Mouse (Mus musculus): ENCODE measurements around the gene Ccdc12. TPM values are rescaled to one million over a fixed set of nuclear protein-coding genes. Genes with fewer than 3 reads are reported as not detected.

The Ccdc12 gene
- polyA plus RNA-seq, 1 experiment, result 537 TPM

DNA sequence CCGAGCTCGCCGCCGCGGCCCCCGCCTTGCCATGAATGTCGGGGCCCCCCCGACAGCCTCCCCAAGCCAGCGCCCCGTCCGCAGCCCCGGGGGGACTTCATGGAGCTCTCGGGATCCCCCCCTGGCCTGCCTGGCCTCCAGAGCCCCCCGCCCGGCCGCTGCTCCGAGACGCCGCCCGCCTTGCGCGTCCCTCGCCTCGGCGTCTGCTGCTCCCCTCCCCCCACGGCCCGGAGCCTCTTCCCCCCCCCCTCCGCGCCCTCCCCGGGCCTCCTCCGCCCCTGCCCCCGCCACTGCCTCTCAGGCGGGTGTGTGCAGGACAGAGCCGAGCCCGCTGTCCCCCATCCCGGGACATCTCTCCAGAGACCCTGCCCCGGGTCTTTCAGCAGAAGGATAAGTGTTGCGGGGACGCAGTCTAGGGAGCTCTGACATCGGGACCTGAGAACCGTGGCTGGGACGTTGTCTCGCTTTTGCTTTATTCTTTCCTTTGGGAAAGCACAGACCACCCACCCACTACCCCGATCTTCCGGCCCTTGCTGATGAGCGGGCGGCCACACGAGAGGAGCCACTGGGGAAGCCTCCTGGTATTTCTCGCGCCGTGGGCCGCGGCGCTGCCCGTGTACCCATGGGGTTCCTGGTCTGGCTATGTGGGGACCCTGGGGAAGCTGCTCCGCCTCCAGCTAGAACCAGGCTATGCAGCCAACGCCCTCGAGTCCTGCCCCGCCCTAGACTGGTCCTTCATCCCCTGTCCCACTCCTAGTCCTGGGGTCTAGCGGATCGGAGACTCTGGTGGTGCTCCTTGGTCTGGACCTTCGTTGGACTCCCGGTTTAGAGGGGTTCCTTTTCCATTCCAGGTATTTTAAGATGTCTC, 87.4 kb downstream of the Ccdc12 start:
- H3K36me3 ChIP-seq (replicated peaks; ENCODE audit: low read length), result no peaks in the 10 kb centered on the region
- TF ChIP-seq FLI1 (IDR thresholded peaks at IDR 0.05; ENCODE audit: low read length) (no peak), GATA1 (IDR thresholded peaks at IDR 0.05; ENCODE audit: borderline replicate concordance, low read length) (no peak)
- H3K4me1 ChIP-seq, result peaks cover 20% of the 10 kb centered on the region
- H3K4me3 ChIP-seq (replicated peaks), result peak overlapping the region; percentile 56
- H3K9me3 ChIP-seq, result no peaks in the 10 kb centered on the region
- H3K27me3 ChIP-seq (replicated peaks), result peaks cover 98% of the 10 kb centered on the region

DNA sequence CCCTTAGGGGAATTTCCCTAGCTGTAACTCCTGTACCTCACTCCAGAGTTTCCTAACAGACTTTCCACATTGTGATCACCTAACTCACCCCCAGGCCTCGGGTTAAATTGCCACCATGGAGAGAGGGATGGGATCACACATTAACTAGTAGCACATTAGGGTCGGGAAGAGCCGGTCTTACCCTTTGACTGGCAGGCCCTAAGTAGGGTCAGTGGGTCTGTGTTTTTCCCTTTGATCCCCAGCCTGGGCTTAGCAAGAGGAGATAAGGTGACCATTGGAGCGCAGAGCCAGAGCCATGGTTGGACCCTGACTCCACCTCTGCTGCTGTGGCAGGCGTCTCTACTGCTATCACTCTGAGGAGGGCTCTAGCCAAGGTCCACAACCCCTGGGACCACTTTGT, 89.4 kb downstream of the Ccdc12 start:
- H3K27me3 ChIP-seq (replicated peaks), result peaks cover 99% of the 10 kb centered on the region
- no peak overlapping the region for H3K4me3 ChIP-seq (replicated peaks)
- TF ChIP-seq GATA1 (IDR thresholded peaks at IDR 0.05; ENCODE audit: borderline replicate concordance, low read length) (no peak), FLI1 (IDR thresholded peaks at IDR 0.05; ENCODE audit: low read length) (no peak)
- H3K36me3 ChIP-seq (replicated peaks; ENCODE audit: low read length), result no peaks in the 10 kb centered on the region
- H3K9me3 ChIP-seq, result no peaks in the 10 kb centered on the region
- peaks cover 22% of the 10 kb centered on the region for H3K4me1 ChIP-seq

- Histone ChIP-seq H3K4me1 (peaks cover 27% of the 10 kb centered on the region), H3K27me3 (replicated peaks) (peaks cover 99% of the 10 kb centered on the region), H3K36me3 (replicated peaks; ENCODE audit: low read length) (no peaks in the 10 kb centered on the region), H3K4me3 (replicated peaks) (no peak overlapping the region), H3K9me3 (no peaks in the 10 kb centered on the region)
- TF ChIP-seq FLI1 (IDR thresholded peaks at IDR 0.05; ENCODE audit: low read length) (no peak), GATA1 (IDR thresholded peaks at IDR 0.05; ENCODE audit: borderline replicate concordance, low read length) (no peak)
Measured at GRCm38 (mm10) chr9:110746238-110746637, 89.9 kb downstream of the Ccdc12 start.

DNA sequence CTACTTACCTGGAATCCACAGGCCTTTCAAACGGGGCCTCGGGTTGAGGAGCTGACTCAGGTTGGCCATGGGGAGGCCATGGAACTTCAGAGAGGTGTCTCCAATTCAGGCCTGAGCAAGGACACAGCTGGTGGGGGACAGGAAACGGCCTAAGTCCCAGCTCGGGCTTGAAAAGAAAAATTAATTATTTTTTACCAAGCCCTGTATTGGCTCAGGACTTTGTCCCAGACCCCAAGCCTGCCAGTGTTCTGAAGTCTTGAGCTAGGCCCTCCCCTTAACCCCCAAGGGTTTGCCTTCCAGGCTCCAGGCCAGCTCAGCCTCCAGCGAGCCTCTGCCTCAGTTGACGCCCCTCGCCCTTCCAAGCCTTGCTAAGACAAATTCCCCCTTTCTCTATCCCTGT, 90.7 kb downstream of the Ccdc12 start, which contains the start of gene Pth1r:
Gene Pth1r, minus strand, starts transcription at position 185 of the 400 bp plus-strand sequence.
- Histone ChIP-seq H3K9me3 (no peaks in the 10 kb centered on the region), H3K4me1 (peaks cover 32% of the 10 kb centered on the region), H3K27me3 (replicated peaks) (peaks cover 99% of the 10 kb centered on the region)

GRCm38 (mm10) chr9:110748451-110748850, 92.1 kb downstream of the Ccdc12 start:
- no peak for TF ChIP-seq FLI1 (IDR thresholded peaks at IDR 0.05; ENCODE audit: low read length)
- no peak for TF ChIP-seq GATA1 (IDR thresholded peaks at IDR 0.05; ENCODE audit: borderline replicate concordance, low read length)
- H3K9me3 ChIP-seq, result no peaks in the 10 kb centered on the region
- peaks cover 19% of the 10 kb centered on the region for H3K4me1 ChIP-seq
- no peaks in the 10 kb centered on the region for H3K36me3 ChIP-seq (replicated peaks; ENCODE audit: low read length)
- peaks cover 100% of the 10 kb centered on the region for H3K27me3 ChIP-seq (replicated peaks)
- H3K4me3 ChIP-seq (replicated peaks), result no peak overlapping the region

More for the DNA sequence above, 90.7 kb downstream of the Ccdc12 start, which contains the start of gene Pth1r:
- TF ChIP-seq GATA1 (IDR thresholded peaks at IDR 0.05; ENCODE audit: borderline replicate concordance, low read length), result no peak
- TF ChIP-seq FLI1 (IDR thresholded peaks at IDR 0.05; ENCODE audit: low read length), result no peak
- H3K36me3 ChIP-seq (replicated peaks; ENCODE audit: low read length), result no peaks in the 10 kb centered on the region
- H3K4me3 ChIP-seq (replicated peaks), result no peak within 1 kb of the TSS

DNA sequence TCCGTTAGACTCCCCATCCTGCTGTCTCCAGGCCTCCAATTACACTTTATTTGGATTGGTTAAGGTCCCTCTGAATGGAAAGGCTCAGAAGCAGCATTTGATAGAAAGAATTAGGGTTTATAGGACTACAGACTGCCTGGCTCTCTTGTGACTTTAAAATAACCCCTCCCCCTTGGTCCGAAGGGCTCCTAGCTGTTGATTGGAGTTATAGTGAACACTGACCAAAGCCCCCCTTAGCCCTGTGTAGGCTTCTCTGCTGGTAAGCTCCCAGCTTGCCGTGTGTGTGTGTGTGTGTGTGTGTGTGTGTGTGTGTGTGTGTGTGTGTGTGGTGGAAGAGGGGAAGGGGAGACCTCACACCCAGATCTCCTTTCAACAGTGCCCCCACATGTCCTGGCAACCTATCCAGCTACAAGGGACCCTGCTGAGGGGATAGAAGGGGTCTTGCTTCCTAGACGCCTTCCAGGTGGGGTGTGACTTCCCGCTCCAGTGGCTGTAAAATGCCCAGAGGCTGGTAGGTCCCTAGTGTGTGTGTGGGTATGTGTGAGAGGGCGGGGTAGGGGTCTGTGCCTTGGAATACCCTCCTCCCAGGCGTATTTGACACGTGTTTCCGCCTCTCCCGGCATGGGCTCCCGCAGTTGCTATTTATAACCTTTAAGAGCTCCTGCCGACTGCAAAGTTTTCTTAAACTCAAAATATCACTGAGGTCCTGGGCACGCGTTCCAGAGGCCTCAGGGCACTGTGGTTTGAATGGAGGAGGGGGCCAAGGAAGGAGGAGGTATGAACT, 94.3 kb downstream of the Ccdc12 start:
- peaks cover 13% of the 10 kb centered on the region for H3K4me1 ChIP-seq
- H3K27me3 ChIP-seq (replicated peaks), result peaks cover 98% of the 10 kb centered on the region
- H3K36me3 ChIP-seq (replicated peaks; ENCODE audit: low read length), result no peaks in the 10 kb centered on the region
- TF ChIP-seq GATA1 (IDR thresholded peaks at IDR 0.05; ENCODE audit: borderline replicate concordance, low read length) (no peak), FLI1 (IDR thresholded peaks at IDR 0.05; ENCODE audit: low read length) (no peak)
- H3K4me3 ChIP-seq (replicated peaks), result no peak overlapping the region
- no peaks in the 10 kb centered on the region for H3K9me3 ChIP-seq

DNA sequence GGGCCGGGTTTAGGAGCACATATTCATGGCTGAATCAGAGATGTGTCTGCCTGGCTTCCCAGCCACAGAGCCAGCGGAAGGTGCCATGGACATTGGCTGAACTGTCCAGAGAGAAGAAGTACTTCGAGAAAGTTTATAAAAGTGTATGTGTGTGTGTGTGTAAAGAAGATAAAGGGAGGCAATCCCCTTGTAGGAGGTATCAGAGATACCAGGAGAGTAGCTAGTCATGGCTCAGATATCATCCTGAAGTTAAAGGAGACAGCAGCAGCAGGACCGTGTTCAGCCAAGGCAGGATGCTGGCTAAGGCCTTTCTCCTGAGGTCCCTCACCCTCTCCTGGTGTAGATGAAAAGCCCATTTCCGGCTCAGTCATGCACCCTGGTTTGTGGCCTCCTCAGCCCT, 95.1 kb downstream of the Ccdc12 start:
- TF ChIP-seq GATA1 (IDR thresholded peaks at IDR 0.05; ENCODE audit: borderline replicate concordance, low read length) (no peak), FLI1 (IDR thresholded peaks at IDR 0.05; ENCODE audit: low read length) (no peak)
- Histone ChIP-seq H3K4me3 (replicated peaks) (no peak overlapping the region), H3K27me3 (replicated peaks) (peaks cover 98% of the 10 kb centered on the region), H3K36me3 (replicated peaks; ENCODE audit: low read length) (no peaks in the 10 kb centered on the region), H3K4me1 (peaks cover 13% of the 10 kb centered on the region), H3K9me3 (no peaks in the 10 kb centered on the region)

GRCm38 (mm10) chr9:110752917-110753435, 96.7 kb downstream of the Ccdc12 start:
- peaks cover 96% of the 10 kb centered on the region for H3K27me3 ChIP-seq (replicated peaks)
- no peaks in the 10 kb centered on the region for H3K36me3 ChIP-seq (replicated peaks; ENCODE audit: low read length)
- H3K9me3 ChIP-seq, result no peaks in the 10 kb centered on the region
- H3K4me3 ChIP-seq (replicated peaks), result no peak overlapping the region
- H3K4me1 ChIP-seq, result peaks cover 14% of the 10 kb centered on the region
- TF ChIP-seq FLI1 (IDR thresholded peaks at IDR 0.05; ENCODE audit: low read length), result no peak
- TF ChIP-seq GATA1 (IDR thresholded peaks at IDR 0.05; ENCODE audit: borderline replicate concordance, low read length), result no peak

DNA sequence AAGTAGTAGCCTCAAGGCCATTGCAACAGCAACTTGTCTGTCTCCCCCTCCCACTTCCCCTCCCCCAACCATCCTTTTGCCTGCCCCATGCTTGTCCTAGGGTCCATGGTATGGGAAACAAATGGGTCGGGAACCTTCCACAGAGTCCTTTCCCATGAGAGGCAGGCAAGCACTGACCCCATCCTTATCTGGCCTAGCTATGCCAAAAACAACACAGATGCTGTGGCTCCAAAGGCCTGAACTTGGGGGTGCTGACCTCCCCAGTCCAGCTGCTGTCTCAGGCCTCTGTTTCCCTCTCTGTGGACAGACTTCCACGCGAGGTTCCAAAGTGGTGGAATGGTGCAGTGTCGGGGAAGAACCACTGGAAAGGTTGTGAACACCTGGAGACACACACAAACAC, 97.5 kb downstream of the Ccdc12 start:
- H3K9me3 ChIP-seq, result no peaks in the 10 kb centered on the region
- peaks cover 96% of the 10 kb centered on the region for H3K27me3 ChIP-seq (replicated peaks)
- H3K4me3 ChIP-seq (replicated peaks), result no peak overlapping the region
- TF ChIP-seq FLI1 (IDR thresholded peaks at IDR 0.05; ENCODE audit: low read length) (no peak), GATA1 (IDR thresholded peaks at IDR 0.05; ENCODE audit: borderline replicate concordance, low read length) (no peak)
- H3K4me1 ChIP-seq, result peaks cover 17% of the 10 kb centered on the region
- H3K36me3 ChIP-seq (replicated peaks; ENCODE audit: low read length), result no peaks in the 10 kb centered on the region

All from megakaryocyte, embryonic 14.5 days (primary cell).